Mouse (Mus musculus) adrenal gland, postnatal 25 days (tissue): ENCODE measurements around the gene Crhr1. TPM values are rescaled to one million over a fixed set of nuclear protein-coding genes. Genes with fewer than 3 reads are reported as not detected.
"Not testable (repeated sequence)": the region's sequence is repeated elsewhere in the genome, so short reads cannot be mapped to it uniquely, and the experiment has no call there.

Experiments used
- DNase-seq: peaks from one replicate; pipeline ENCODE4 v3.0.0; 2021; ENCODE audit warnings: mixed read lengths
- total RNA-seq: library from RNA; stranded (reverse); gene quantifications from 2 replicates; pipeline ENCODE4 v1.2.3, GENCODE M21; 2021

The Crhr1 gene
- total RNA-seq, 1 experiment from 2014 or later = 0.24 TPM

DNA sequence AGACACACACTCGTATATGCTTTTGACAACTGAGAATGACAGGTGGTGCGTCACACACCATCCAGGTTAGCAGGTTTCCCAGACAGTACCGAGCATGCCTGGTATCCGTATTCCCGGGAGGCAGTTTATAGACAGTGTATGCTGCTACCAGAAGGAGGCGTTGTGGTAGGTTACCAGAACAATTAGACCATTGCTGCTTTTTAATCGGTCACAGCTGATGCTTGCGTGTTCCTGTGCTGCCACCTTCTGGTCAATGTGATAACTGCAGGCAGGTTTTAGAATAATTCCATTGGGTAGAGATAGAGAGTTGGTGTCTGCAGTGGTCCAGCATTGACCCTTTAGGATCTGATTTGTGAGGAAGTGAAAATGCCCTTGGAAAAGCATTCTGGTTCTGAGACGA is 63.1 kb downstream of the Crhr1 start:
- peak; percentile 66 for DNase-seq

DNA sequence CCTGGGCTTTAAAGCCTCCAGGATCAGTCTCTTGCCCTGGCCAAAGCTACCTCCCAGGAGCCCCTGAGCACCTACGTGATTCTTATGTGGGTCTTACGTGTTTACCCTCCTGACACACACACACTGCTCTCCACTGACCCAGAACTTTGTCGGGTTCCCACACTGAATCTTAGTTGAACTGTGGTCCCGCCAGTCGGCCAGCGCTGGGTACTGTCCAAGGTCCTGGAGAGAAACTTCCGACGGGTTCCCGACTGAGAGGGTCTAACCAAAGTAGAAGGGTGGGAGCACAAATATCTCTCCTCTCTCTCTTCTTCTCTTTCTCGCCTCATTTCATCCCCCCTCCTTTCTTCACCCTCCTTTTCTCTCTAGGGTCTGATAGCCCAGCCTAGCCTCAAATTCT is 65.2 kb downstream of the Crhr1 start:
- peak; percentile 50 for DNase-seq

DNA sequence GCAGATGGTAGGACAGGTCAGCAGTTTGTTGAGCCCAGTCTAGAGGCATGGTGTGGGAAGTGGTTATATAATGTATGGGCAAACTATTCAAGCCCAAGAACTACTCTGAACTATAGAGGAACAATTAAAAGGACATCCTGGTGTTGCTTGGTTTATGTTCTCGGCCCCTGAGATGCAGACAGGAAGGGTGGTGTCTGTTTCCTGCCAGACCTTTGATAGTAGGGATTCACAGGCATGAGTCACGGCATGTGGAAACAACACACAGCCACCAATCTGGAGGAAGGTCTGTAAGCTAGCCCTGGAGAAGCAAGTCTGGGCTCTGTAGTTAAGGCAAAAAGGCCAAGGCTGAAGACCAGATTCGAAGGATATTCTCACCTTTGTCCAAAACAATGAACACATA is 70.6 kb downstream of the Crhr1 start:
- no peak for DNase-seq

- DNase-seq = no peak
These were observed 73.9 kb downstream of the Crhr1 start for GRCm38 (mm10) chr11:104206573-104206972.

GRCm38 (mm10) chr11:104209041-104209440 is 76.4 kb downstream of the Crhr1 start:
- DNase-seq = no peak

DNA sequence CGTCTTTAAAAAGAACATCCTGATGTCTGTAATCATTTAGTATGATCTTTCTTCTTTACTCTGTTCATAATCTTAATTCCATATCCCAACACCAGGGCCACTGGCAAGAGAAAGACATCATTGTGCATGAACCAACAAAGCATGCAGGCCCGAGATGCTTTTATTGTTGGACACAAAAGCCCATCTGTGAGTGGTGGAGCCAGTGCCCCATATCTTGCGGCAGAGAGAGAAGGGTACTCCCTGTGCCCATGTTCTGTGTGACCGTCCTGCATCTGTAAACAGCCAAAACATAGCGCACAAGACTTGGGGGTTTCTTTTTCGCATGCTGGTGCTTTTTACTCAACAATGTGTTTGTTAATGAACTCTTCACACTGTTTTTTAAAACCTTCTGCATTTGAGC is 78.6 kb downstream of the Crhr1 start:
- no peak for DNase-seq

- not testable (repeated sequence) for DNase-seq
These were observed 81.5 kb downstream of the Crhr1 start for GRCm38 (mm10) chr11:104214128-104214527.

- no peak for DNase-seq
These were observed 85.4 kb downstream of the Crhr1 start for GRCm38 (mm10) chr11:104218075-104218474.

DNA sequence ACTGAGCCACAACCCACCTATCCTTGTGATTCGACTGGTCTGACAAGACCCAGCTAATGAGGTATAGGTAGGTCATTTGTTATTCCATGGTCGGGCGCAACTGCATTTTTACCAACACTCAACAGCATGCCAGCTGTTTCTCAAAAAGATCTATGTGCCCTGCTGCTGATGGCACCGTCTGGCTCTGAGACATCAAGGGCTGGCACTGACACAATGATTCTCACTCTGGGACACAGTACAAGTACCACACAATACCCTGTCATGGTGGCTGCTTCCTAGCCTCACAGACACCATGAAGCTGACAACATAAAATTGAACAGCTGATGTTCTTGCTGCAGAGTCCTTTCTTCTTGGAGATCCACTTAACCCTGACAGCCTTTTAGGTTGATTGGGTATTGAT is 87.6 kb downstream of the Crhr1 start:
- no peak for DNase-seq

GRCm38 (mm10) chr11:104221751-104222150 is 89.1 kb downstream of the Crhr1 start:
- no peak for DNase-seq

DNA sequence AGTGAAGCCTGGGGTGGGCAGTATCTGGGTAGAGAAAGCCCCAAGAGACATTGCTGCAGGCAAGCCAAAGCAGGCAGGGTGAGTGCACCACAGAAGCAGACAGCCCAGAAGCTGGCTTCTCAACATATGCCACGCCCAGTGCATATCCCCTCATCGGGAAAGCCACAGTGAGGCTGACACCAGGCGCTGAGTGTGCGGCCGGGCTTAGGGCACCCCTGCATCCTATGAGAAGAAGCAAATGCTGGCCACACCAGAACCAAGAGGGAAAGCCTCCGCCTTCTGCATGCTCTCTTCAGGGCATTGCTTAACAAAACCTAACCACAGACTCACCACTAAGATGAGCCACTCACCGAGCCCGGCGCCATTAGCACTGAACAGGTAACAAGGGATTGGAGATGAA is 90.6 kb downstream of the Crhr1 start:
- no peak for DNase-seq

Other genes starting within 250 kb of the Crhr1 start
- 83.0 and 104 TPM in 2 replicates for gene Nsf, start 178.8 kb upstream of the Crhr1 start, total RNA-seq
- gene Arf2, start 166.1 kb upstream of the Crhr1 start, total RNA-seq = 38.2 and 38.3 TPM in 2 replicates
- gene Sppl2c, start 53.5 kb downstream of the Crhr1 start, total RNA-seq = not detected in 2 replicates
- gene Mapt, start 98.5 kb downstream of the Crhr1 start, total RNA-seq = 142 and 169 TPM in 2 replicates